Mouse (Mus musculus) embryonic fibroblast, embryonic 13.5 days (primary cell): ENCODE data around the gene Nudcd3. TPM values are rescaled to one million over a fixed set of nuclear protein-coding genes. Genes with fewer than 3 reads are reported as not detected.
"Not testable (repeated sequence)": the region's sequence is repeated elsewhere in the genome, so short reads cannot be mapped to it uniquely, and the experiment has no call there.

ENCODE experiments used
- H3K27ac ChIP-seq: 2 replicates; pipeline ENCODE4 v1.5.1; 2012; ENCODE audit warnings: low read length, control low read depth, inconsistent platforms; ENCODE audit not compliant: insufficient read depth
- H3K4me1 ChIP-seq: 2 replicates; pipeline ENCODE4 v1.6.1; 2011; ENCODE audit warnings: low read length; ENCODE audit not compliant: control insufficient read depth, insufficient read depth
- H3K4me3 ChIP-seq: 2 replicates; pipeline ENCODE4 v1.5.1; 2011; ENCODE audit warnings: mild to moderate bottlenecking, control low read depth, low read length; ENCODE audit not compliant: insufficient read depth
- CTCF ChIP-seq: IDR thresholded peaks from 2 replicates; pipeline ENCODE4 v1.5.1; 2011; ENCODE audit warnings: mild to moderate bottlenecking, control low read depth, low read length, moderate library complexity, borderline replicate concordance; ENCODE audit not compliant: insufficient read depth
- POLR2A ChIP-seq: IDR thresholded peaks from 2 replicates; pipeline ENCODE4 v1.6.1; 2011; ENCODE audit warnings: low read depth, mild to moderate bottlenecking, control low read depth, low read length, moderate library complexity
- polyA plus RNA-seq: library from polyadenylated mRNA; stranded (reverse); fragments of >200 nt; gene quantifications from 2 replicates; pipeline ENCODE4 v1.2.4, GENCODE M21; 2011; ENCODE audit warnings: low read depth; ENCODE audit not compliant: missing spikeins, insufficient read length

The Nudcd3 gene
- polyA plus RNA-seq, 1 experiment = 40.5 TPM

DNA sequence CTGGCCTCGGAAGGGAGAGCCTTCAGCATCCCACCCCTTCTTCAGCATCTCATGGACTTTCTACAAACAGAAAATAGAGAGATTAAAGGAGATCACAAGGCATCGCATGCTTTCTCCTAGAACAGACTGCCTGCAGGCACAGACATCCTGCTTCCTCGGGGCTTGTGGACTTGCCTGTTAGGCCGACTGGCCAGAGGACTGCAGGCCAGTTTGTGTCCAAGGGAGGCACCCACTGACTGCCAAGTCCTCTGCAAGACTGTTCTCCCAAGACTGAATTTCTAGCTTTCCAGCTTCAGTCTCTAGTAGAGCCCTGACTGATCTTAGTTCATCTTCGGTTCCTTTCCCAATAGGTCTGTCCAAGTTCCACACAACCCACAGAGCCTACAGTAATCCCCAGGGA lies 91.9 kb downstream of the Nudcd3 start:
- TF ChIP-seq POLR2A (no peak), CTCF (no peak)
- Histone ChIP-seq H3K27ac (no peak overlapping the region), H3K4me3 (no peak overlapping the region), H3K4me1 (no peaks in the 10 kb centered on the region)

DNA sequence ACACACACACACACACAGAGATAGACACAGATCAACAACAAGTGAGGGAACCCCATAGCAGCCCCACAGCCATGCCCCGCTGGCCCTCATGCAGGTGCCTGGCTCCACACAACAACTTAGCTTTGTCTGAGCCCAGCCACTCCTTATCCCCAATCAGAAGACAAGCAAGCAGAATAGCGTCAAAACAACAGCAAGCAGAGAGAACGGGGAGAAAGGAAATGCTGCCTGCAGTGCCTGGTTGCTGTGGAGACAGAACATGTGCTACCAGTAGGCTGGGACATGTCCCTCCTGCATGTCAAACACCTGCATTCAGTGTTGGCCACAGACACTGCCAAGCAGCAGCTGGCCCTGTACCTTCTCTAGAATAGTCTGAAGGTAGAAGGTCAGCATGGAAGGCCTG lies 92.5 kb downstream of the Nudcd3 start:
- no peak overlapping the region for H3K4me3 ChIP-seq
- TF ChIP-seq CTCF = no peak
- TF ChIP-seq POLR2A = no peak
- H3K4me1 ChIP-seq = no peaks in the 10 kb centered on the region
- no peak overlapping the region for H3K27ac ChIP-seq

DNA sequence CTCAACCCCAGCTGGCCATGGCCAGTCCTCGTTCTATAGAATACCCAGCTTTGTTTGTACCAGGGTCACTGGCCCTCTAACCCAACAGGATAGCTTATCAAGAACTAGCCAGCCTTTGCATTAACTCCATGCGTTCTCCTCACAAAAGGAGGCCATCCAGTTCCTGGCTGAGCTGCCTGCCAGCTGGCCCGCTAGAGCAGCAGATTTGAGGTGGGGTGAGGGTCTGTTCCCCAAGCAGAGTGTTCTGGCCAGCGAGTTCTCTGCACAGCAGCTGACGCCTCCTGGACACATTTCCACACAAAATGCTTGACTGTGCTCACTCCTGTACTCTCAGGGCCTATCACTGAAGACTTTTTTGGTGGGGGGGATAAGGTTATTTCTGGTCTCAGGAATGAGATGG lies 95.5 kb downstream of the Nudcd3 start:
- no peak overlapping the region for H3K27ac ChIP-seq
- TF ChIP-seq CTCF (no peak), POLR2A (no peak)
- no peak overlapping the region for H3K4me3 ChIP-seq
- no peaks in the 10 kb centered on the region for H3K4me1 ChIP-seq

DNA sequence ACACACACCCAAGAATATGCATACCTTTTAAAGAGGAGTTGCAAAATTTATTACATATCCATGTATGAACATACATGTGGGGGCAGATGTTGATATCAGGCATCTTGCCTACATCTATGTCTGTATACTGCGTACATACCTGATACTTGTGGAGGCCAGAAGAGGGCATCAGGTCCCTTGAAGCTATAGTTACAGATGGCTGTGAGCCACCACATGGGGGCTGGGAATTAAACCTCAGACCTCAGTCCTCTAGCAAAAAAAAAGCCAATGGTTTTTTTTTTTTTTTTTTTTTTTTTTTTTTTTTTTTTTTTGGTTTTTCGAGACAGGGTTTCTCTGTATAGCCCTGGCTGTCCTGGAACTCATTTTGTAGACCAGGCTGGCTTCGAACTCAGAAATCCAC lies 103.6 kb downstream of the Nudcd3 start:
- H3K4me3 ChIP-seq, H3K4me1 ChIP-seq: not testable (repeated sequence)

DNA sequence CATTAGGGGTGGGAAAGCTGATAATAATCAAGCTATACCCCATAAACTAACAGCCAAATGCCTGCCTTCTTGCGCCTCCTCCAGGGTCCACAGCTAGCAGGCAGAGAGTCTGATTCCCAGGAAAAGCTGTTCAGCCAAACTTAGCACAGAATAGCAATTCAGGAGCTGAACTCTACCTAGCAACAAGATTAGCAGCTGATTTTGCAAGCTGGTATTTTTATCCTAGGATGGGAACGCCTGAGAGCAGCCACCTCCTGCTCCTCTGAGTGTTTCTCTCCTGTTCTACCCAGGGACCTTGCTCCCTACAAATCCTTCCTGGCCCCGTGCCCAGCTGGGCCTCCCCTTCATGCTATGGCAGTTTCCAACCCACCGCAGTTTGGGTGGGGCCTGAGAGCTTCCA lies 113.2 kb downstream of the Nudcd3 start:
- H3K4me1 ChIP-seq = no peaks in the 10 kb centered on the region
- H3K27ac ChIP-seq = no peak overlapping the region
- TF ChIP-seq POLR2A (no peak), CTCF (no peak)
- no peak overlapping the region for H3K4me3 ChIP-seq

More for the DNA sequence above, 103.6 kb downstream of the Nudcd3 start:
- not testable (repeated sequence) for H3K27ac ChIP-seq

DNA sequence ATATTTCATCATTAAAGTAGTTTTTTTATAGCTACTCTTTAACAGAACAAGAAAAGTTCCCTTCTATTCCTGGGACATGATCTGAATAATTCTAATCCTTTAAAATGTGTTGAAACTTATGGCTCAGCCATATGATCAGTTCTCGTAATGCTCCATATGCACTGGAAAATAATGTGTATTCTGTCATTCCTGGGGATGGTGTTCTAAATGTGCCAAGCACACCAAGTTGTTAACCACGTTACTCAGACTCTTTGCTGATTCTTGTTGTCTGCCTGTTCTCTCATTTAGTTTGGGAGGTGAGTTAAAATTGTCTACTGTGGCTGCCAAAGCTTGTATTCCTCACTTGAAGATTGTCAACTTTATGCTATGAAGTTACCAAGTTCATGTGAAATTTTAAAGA lies 121.5 kb downstream of the Nudcd3 start:
- TF ChIP-seq POLR2A = no peak
- TF ChIP-seq CTCF = no peak
- Histone ChIP-seq H3K4me1 (peaks cover 3% of the 10 kb centered on the region; the same call in 1 of the 2 replicates), H3K4me3 (no peak overlapping the region), H3K27ac (no peak overlapping the region)

DNA sequence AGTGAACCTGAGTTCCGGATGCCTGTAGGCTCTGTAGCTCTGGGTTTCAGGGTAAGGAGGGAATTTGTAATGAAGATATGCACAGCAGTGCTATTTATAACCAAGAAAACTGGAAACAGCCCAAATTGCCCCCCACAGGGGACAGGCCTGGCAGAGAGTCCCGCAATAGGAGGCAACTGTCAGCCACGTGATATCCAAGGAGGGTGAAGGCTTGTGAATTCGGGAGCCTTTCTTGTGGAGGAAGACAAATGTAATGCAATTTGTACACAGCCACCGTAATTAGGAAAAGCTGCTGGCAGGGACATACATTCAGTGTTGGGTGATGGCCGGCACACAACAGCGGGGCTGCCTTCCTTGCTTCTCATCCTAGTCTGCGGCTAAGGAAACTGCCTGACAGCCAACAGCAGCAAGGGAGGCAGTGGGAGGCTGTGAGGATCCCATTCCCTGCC lies 124.6 kb downstream of the Nudcd3 start:
- H3K4me1 ChIP-seq = peaks cover 3% of the 10 kb centered on the region; the same call in 1 of the 2 replicates
- no peak overlapping the region for H3K27ac ChIP-seq
- H3K4me3 ChIP-seq = no peak overlapping the region
- TF ChIP-seq POLR2A (no peak), CTCF (no peak)

DNA sequence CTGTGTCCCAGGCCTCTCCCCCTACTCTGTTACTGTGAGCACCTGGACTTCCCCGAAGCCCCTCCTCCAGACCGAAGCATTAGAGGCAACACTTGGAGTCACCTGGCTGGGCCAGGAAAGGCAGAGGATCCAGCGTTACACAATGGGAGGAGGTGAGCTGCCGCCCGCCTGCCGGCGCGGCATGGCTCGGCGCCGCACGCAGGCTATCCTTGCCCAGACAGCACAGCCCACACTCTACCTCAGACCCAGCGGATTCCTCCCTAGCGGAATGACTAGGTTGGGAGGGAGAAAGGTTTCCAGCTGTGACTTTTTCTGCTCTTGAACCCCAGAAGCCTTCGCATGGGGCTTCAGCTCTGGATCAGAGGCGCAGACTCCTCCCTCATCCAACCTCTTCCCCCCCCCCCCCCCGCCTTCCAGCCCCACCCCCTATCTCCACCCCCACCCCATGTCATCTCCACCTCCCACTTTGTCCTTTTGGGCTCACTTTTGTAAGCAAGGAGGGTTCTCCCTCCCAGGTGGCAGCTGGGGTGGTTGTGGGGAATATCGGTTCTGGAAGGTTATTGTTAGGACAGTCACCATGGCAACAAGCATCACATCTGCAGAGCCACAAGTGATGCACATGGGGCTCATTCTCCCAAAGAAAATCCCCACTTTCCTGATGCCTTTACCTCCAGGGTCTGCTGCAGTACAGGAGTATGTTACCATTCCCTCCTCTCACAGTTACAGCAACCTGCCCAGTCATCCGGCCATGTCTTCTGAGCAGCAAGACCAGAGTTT lies 131.8 kb downstream of the Nudcd3 start:
- Histone ChIP-seq H3K4me1 (no peaks in the 10 kb centered on the region), H3K4me3 (no peak overlapping the region), H3K27ac (no peak overlapping the region)
- TF ChIP-seq CTCF = no peak
- TF ChIP-seq POLR2A = no peak

DNA sequence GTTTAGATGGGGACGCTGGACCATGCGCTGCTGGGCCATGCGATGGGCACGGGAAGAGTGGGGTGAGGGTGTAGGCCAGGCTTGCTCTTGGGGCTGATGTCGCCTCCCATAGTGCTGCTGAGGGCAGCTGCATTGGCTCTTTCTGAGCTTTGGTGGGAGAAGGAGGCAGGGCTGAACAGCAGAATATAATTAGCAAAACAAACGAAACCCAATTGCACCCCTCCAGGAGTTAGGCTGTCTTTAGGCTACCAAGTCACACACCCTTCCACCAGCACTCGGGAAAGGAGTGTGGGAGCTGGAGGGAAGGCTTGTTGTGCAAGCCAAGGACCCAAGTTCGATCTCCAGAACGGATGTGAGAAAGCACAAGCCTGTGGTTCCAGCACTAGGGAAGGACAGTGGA lies 133.1 kb downstream of the Nudcd3 start:
- Histone ChIP-seq H3K4me1 (no peaks in the 10 kb centered on the region), H3K4me3 (no peak overlapping the region), H3K27ac (no peak overlapping the region)
- TF ChIP-seq POLR2A (no peak), CTCF (no peak)

DNA sequence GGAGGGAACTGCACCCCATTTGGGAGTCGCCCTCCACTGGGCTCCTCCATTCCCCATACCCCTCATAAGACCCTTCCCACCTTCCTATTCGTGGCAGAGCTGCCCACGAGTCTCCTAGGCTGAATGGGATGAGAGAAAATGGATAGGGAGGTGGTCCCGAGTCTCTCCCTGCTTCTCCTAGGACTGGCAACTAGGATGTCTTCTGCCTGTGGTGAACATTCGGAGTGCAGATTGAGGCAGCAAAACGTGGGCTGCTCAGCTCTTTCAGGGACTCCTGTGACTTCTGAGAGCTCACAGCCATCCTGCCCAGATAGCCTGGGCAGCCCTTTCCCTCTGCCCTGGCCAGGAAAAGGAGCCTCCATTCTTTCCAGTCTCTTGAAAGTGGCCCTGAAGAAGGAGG lies 134.0 kb downstream of the Nudcd3 start, which contains the start of gene Camk2b:
Gene Camk2b (minus strand): TSS at position 187 of the 400 bp plus-strand sequence.
- Histone ChIP-seq H3K27ac (no peak within 1 kb of the TSS), H3K4me3 (no peak within 1 kb of the TSS), H3K4me1 (no peaks in the 10 kb centered on the region)
- TF ChIP-seq CTCF = no peak
- no peak for TF ChIP-seq POLR2A
